6 mouse cellular contexts compared by ENCODE assay signal in the genomic region with DNA sequence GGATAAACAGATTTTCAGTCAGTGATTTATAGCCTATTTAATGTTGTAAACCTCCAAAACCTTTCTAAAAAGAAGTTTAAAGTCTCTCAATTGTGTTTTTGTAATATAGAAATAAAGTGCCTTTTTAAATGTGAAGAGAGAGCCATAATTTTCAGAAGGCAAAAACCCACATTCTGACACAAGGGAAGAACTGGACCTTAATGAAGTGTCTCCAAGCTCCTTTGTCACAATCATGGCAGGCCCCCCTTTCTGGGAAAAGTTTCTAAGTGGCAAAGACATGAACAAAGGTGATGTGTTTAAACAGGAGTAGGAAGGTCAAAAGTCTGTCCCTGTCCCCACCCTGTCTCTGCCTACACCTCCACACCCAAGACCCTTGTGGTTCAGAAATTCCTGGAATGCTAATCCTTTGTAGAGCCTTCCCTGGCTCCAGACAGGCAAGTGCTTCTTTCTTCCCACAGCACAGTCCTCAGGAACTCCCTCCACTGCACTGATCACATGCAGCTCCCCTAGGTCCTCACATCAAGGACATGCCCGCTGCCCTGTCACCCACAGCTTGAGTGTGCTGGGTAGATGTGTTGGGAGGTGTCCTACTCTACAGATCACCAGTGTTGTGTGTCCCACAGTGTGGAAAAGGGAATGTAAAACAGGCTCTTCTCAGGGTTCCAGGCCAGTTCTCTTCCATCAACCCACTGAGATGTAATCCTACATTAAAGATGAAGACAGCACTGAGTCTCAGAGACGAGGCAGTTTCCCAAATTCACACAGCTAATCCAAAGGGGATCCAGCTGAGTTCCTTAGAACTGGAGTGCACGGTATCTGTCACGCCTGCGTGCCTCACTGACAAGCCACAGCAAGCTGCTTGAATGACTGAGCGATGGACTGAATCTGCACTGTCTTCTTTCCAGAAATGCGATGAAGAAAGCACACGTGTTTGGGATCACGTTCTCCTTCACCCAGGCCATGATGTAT. TPM values are rescaled to one million over a fixed set of nuclear protein-coding genes. Genes with fewer than 3 reads are reported as not detected.
A peak's percentile ranks its signal among the peaks of the same experiment; 100 is the strongest.
DNase-seq lines count a peak whose midpoint lies in the region; ATAC-seq and TF ChIP-seq lines count a peak whose summit lies in the region.
"Not testable (repeated sequence)": the region's sequence is repeated elsewhere in the genome, so short reads cannot be mapped to it uniquely, and the experiment has no call there.
"Had no signal": no experiment of that assay in that cellular context is flagged by ENCODE, and none has a peak within 500 bp of the region (broad histone marks: within the 10 kb centered on the region; RNA-seq: fewer than 3 reads in every experiment).

No protein-coding gene starts in this region.

- peak overlapping the region; percentile 81 for H3K27ac ChIP-seq in ES-E14 (ENCODE audit: insufficient read depth, low read depth, low read length, poor library complexity, severe bottlenecking)
- H3K27ac ChIP-seq in kidney, embryonic 14.5 days (ENCODE audit: low read depth, low read length); liver, adult 2 months (replicated peaks; ENCODE audit: insufficient read depth, low read depth, low read length): not testable (repeated sequence)

- H3K9me3 ChIP-seq in ES-E14 (ENCODE audit: control insufficient read depth, insufficient read depth, low read depth, low read length); kidney, embryonic 14.5 days (ENCODE audit: control insufficient read depth, low read length): not testable (repeated sequence)

- H3K4me2 ChIP-seq in kidney, embryonic 14.5 days (replicated peaks; ENCODE audit: low read depth, low read length), result not testable (repeated sequence)

- not testable (repeated sequence) for H3K36me3 ChIP-seq in ES-E14 (ENCODE audit: control insufficient read depth, insufficient read depth, low read length, poor library complexity, severe bottlenecking); kidney, embryonic 14.5 days (ENCODE audit: control insufficient read depth, insufficient read depth, low read length); liver, adult 2 months (ENCODE audit: control insufficient read depth, insufficient read depth, low read length)

- not testable (repeated sequence) for H3K79me2 ChIP-seq in liver, adult 2 months (ENCODE audit: control insufficient read depth, insufficient read depth, low read length)

- ATAC-seq in erythroid progenitor cell, adult 5-6 weeks (replicated peaks; ENCODE audit: low FRiP score, poor library complexity, severe bottlenecking), result 0 out of 2 replicates have a peak, but pooled peaks have one; percentile 19
- peak; percentile 64 for ATAC-seq in kidney, embryonic 14.5 days (ENCODE audit: low FRiP score, low TSS enrichment)
- ATAC-seq in megakaryocyte-erythroid progenitor cell, adult 5-6 weeks (replicated peaks; ENCODE audit: low FRiP score, low TSS enrichment, poor library complexity, severe bottlenecking), result peak; percentile 34; the same call in 1 of the 2 replicates

- not testable (repeated sequence) for TF ChIP-seq CTCF in liver, adult 2 months (IDR thresholded peaks at IDR 0.05; ENCODE audit: low read depth, low read length)

- H3K4me1 ChIP-seq in ES-E14 (ENCODE audit: control insufficient read depth in 2 of 2, insufficient read depth in 2 of 2, low read length in 2 of 2, poor library complexity in 1 of 2), result peaks cover 9 to 14% of the 10 kb centered on the region in 2 experiments; a peak in 3 of 4 replicates
- H3K4me1 ChIP-seq in kidney, embryonic 14.5 days (ENCODE audit: control insufficient read depth, insufficient read depth, low read length); liver, adult 2 months (ENCODE audit: control insufficient read depth, insufficient read depth, low read length): not testable (repeated sequence)

- in situ Hi-C loops in ES-E14 (cut with MboI; ENCODE audit: low sequenced_read_pairs in 2 of 2, unreplicated experiment in 2 of 2), result not testable (repeated sequence)

- H3K27me3 ChIP-seq in kidney, embryonic 14.5 days (ENCODE audit: control insufficient read depth, insufficient read depth, low read length); liver, adult 2 months (ENCODE audit: control insufficient read depth, insufficient read depth, low read length): not testable (repeated sequence)

- H3K9ac ChIP-seq in ES-E14 (ENCODE audit: insufficient read depth, low read depth, low read length, poor library complexity, severe bottlenecking); kidney, embryonic 14.5 days (ENCODE audit: low read depth, low read length); liver, adult 2 months (ENCODE audit: low read depth, low read length): not testable (repeated sequence)

- H3K4me3 ChIP-seq in ES-E14 (ENCODE audit: insufficient read depth in 1 of 2, low read depth in 1 of 2, low read length in 2 of 2, poor library complexity in 1 of 2, severe bottlenecking in 1 of 2); kidney, embryonic 14.5 days (ENCODE audit: low read length); liver, adult 2 months (ENCODE audit: insufficient read depth, low read depth, low read length): not testable (repeated sequence)

- 35% methylated on average over 4 of the region's 9 CpGs for WGBS in kidney, embryonic 14.5 days
- 46% methylated on average over 8 of the region's 9 CpGs for WGBS in liver, adult 2 months

- not testable (repeated sequence) for TF ChIP-seq POLR2A in liver, adult 2 months (IDR thresholded peaks at IDR 0.05; ENCODE audit: extremely low read depth, insufficient read depth, low read length)

- DNase-seq in ES-E14 (ENCODE audit: low read depth, low spot score), result peak; percentile 35
- DNase-seq in liver, adult 2 months (ENCODE audit: extremely low read depth, low read depth, low spot score), result peak; percentile 16

RNA-seq across cellular contexts. Expression of gene Abcb4, which starts 44.6 kb away (rescaled TPM):
- total RNA-seq in ES-E14 (2012; rRNA removed), result 0.11 TPM in 1 of 2 replicates, not detected in the other
- total RNA-seq in erythroid progenitor cell, adult 5-6 weeks (2015; ENCODE audit: low replicate concordance), result 218 and 229 TPM in 2 replicates
- 428 and 435 TPM in 2 replicates for total RNA-seq in erythroid progenitor cell, adult 5-6 weeks (2017; ENCODE audit: low replicate concordance)
- 0.23 TPM in 1 of 2 replicates, not detected in the other for polyA plus RNA-seq in kidney, embryonic 14.5 days (2014; fragmentation: Nextera tagmentation; extraction: Ambion mirVana)
- total RNA-seq in liver, adult 2 months (2014; rRNA removed), result 164 and 202 TPM in 2 replicates
- 66.9 and 77.2 TPM in 2 replicates for polyA plus RNA-seq in liver, adult 2 months (2012; rRNA removed)
- total RNA-seq in megakaryocyte-erythroid progenitor cell, adult 5-6 weeks (2014; fragmentation: Nextera tagmentation), result 185 and 189 TPM in 2 replicates
- 259 and 303 TPM in 2 replicates for total RNA-seq in megakaryocyte-erythroid progenitor cell, adult 5-6 weeks (2017)

RNA-seq across cellular contexts. Expression of gene Abcb1b, which starts 50.9 kb away (rescaled TPM):
- 72.2 and 76.6 TPM in 2 replicates for total RNA-seq in ES-E14 (2012; rRNA removed)
- total RNA-seq in erythroid progenitor cell, adult 5-6 weeks (2015; ENCODE audit: low replicate concordance), result 0.84 TPM in 1 of 2 replicates, not detected in the other
- total RNA-seq in erythroid progenitor cell, adult 5-6 weeks (2017; ENCODE audit: low replicate concordance), result 4.4 TPM in 1 of 2 replicates, not detected in the other
- polyA plus RNA-seq in kidney, embryonic 14.5 days (2014; fragmentation: Nextera tagmentation; extraction: Ambion mirVana), result 1.3 and 1.9 TPM in 2 replicates
- 1.1 and 2.5 TPM in 2 replicates for total RNA-seq in liver, adult 2 months (2014; rRNA removed)
- polyA plus RNA-seq in liver, adult 2 months (2012; rRNA removed), result 0.23 and 2.6 TPM in 2 replicates
- total RNA-seq in megakaryocyte-erythroid progenitor cell, adult 5-6 weeks (2014; fragmentation: Nextera tagmentation), result 3.5 and 5.2 TPM in 2 replicates
- 1.1 and 11.7 TPM in 2 replicates for total RNA-seq in megakaryocyte-erythroid progenitor cell, adult 5-6 weeks (2017)
- total RNA-seq: MEL had no signal

Comparison
In these comparisons a context has a peak if more than half of its experiments do, and no peak if none do; other contexts are left out.
1. RNA of gene Abcb4, which starts 44.6 kb away (total RNA-seq): 218 to 435 TPM in erythroid progenitor cell, adult 5-6 weeks, 185 to 303 TPM in megakaryocyte-erythroid progenitor cell, adult 5-6 weeks and 164 to 202 TPM in liver, adult 2 months; 0.11 TPM in ES-E14; every median in the first group is over 100 times any median in the second.
2. Peak in every context shown above with its lines, with median percentiles within 50 percentile points of each other: ATAC-seq.